Mouse (Mus musculus): ENCODE results near the gene Hist1h4d.

DNA sequence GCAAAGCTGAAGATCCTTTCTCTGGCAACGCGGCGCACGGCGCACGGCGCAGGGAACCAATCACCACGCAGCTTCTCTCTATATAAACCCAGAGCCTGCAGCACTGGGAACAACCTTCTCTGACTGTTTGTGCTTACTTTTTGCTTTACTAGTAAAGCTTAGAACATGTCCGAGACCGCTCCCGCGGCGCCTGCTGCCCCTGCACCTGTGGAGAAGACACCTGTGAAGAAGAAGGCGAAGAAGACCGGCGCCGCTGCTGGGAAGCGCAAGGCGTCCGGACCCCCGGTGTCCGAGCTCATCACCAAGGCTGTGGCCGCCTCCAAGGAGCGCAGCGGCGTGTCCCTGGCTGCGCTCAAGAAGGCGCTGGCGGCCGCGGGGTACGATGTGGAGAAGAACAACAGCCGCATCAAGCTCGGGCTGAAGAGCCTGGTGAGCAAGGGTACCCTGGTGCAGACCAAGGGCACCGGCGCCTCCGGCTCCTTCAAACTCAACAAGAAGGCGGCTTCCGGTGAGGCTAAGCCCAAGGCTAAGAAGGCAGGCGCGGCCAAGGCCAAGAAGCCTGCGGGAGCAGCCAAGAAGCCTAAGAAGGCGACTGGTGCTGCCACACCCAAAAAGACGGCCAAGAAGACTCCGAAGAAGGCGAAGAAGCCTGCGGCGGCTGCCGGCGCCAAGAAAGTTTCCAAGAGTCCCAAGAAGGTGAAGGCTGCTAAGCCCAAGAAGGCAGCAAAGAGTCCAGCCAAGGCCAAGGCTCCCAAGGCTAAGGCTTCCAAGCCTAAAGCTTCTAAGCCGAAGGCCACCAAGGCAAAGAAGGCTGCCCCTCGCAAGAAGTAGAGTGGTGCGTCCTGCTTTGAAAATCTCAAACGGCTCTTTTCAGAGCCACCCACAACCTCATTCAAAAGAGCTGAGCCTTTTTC, 26.2 kb upstream of the Hist1h4d start:
- peak; percentile 57; the same call in 1 of the 2 replicates for TF ChIP-seq POLR2A (IDR thresholded peaks at IDR 0.05; ENCODE audit: borderline replicate concordance, insufficient read depth, low read length)
- no peak for TF ChIP-seq CTCF (IDR thresholded peaks at IDR 0.05; ENCODE audit: borderline replicate concordance, insufficient read depth, low read depth, low read length)

Data from cerebellum, adult 2 months (tissue).